Mouse (Mus musculus): ENCODE data around the gene Ttf2. TPM values are rescaled to one million over a fixed set of nuclear protein-coding genes. Genes with fewer than 3 reads are reported as not detected.

The Ttf2 gene
- polyA plus RNA-seq, 1 experiment from 2014 or later: 15.7 TPM

Other genes starting within 250 kb of the Ttf2 start
- 0.06 and 0.17 TPM in 2 replicates for gene Vtcn1, start 144.2 kb downstream of the Ttf2 start, polyA plus RNA-seq (2016; fragmentation: Nextera tagmentation; extraction: Ambion mirVana)
- gene Trim45, start 47.5 kb downstream of the Ttf2 start, polyA plus RNA-seq (2016; fragmentation: Nextera tagmentation; extraction: Ambion mirVana): 4.7 and 4.9 TPM in 2 replicates
- 0.27 and 0.46 TPM in 2 replicates for gene Cd101, start 59.9 kb upstream of the Ttf2 start, polyA plus RNA-seq (2016; fragmentation: Nextera tagmentation; extraction: Ambion mirVana)
- gene Ptgfrn, start 140.6 kb upstream of the Ttf2 start, polyA plus RNA-seq (2016; fragmentation: Nextera tagmentation; extraction: Ambion mirVana): 6.8 and 7.3 TPM in 2 replicates